In the genomic region with DNA sequence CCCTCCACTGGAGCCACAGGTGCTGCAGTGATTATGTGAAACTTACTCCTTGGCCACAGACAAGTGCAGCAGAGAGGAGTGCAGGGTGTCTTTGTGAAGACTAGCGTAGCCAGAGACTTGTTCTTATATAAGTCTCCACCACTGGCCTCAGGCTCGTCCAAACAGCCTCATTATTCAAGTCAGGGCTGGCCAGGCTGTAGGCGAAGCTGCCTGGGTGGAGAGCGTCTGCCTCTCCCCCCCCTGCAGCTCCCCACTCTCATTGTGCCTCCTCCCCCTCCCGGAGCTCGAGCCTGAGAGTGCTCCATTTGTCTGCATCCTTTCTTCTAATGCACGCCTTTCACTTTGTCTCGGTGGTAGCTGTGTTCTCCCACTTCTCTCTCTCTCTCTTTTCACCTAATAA, we compare ENCODE assay signal across 10 mouse cellular contexts.
A peak's percentile ranks its signal among the peaks of the same experiment; 100 is the strongest.
DNase-seq lines count a peak whose midpoint lies in the region; ATAC-seq and TF ChIP-seq lines count a peak whose summit lies in the region.
"Had no signal": no experiment of that assay in that cellular context is flagged by ENCODE, and none has a peak within 500 bp of the region (broad histone marks: within the 10 kb centered on the region; RNA-seq: fewer than 3 reads in every experiment).

No protein-coding gene starts in this region.

- H3K4me2 ChIP-seq in intestine, embryonic 14.5 days (ENCODE audit: low read length): peak overlapping the region; percentile 22; the same call in 1 of the 2 replicates
- no peak overlapping the region for H3K4me2 ChIP-seq in intestine, postnatal 0 days (replicated peaks; ENCODE audit: low read depth)
- peak overlapping the region; percentile 41 for H3K4me2 ChIP-seq in hindbrain, embryonic 16.5 days (ENCODE audit: low read length)

- no peak for ATAC-seq in intestine, embryonic 14.5 days (replicated peaks; ENCODE audit: low FRiP score, low TSS enrichment, low read depth)
- ATAC-seq in intestine, postnatal 0 days: no peak
- ATAC-seq in hindbrain, embryonic 16.5 days: peak; percentile 26
- ATAC-seq in monocyte, adult 5-6 weeks (replicated peaks; ENCODE audit: insufficient number of reproducible peaks, low FRiP score, low TSS enrichment, poor library complexity, severe bottlenecking): no peak

- no peak for TF ChIP-seq CTCF in intestine, postnatal 0 days (IDR thresholded peaks at IDR 0.05; ENCODE audit: low read depth)

- H3K9ac ChIP-seq in intestine, embryonic 14.5 days (ENCODE audit: low read length): no peak overlapping the region
- no peak overlapping the region for H3K9ac ChIP-seq in intestine, postnatal 0 days (ENCODE audit: low read depth, low read length)
- H3K9ac ChIP-seq in hindbrain, embryonic 16.5 days (ENCODE audit: low read depth, low read length): peak overlapping the region; percentile 39; the same call in 1 of the 2 replicates

- H3K9me3 ChIP-seq in intestine, embryonic 14.5 days (ENCODE audit: control insufficient read depth, low read length): no peaks in the 10 kb centered on the region
- no peaks in the 10 kb centered on the region for H3K9me3 ChIP-seq in intestine, postnatal 0 days (ENCODE audit: control insufficient read depth)
- no peaks in the 10 kb centered on the region for H3K9me3 ChIP-seq in hindbrain, embryonic 16.5 days (ENCODE audit: control insufficient read depth, low read length)
- H3K9me3 ChIP-seq: G1E had no signal

- H3K4me1 ChIP-seq in intestine, embryonic 14.5 days (replicated peaks; ENCODE audit: control insufficient read depth, insufficient read depth, low read length): peaks cover 15% of the 10 kb centered on the region; the same call in 1 of the 2 replicates
- H3K4me1 ChIP-seq in intestine, postnatal 0 days (replicated peaks; ENCODE audit: control insufficient read depth, insufficient read depth, low read length): no peaks in the 10 kb centered on the region
- H3K4me1 ChIP-seq in hindbrain, embryonic 16.5 days (ENCODE audit: control insufficient read depth, insufficient read depth, low read depth, low read length): peaks cover 25% of the 10 kb centered on the region

- DNase-seq in intestine, embryonic 14.5 days (ENCODE audit: low spot score): no peak
- peak; percentile 66 for DNase-seq in embryo, embryonic 10.5 days (ENCODE audit: low spot score)
- DNase-seq in retina, embryonic 14.5 days (ENCODE audit: low spot score): peak; percentile 42
- DNase-seq in urinary bladder, postnatal 14 days (ENCODE audit: low spot score): no peak
- DNase-seq in urinary bladder, postnatal 36 days (ENCODE audit: low spot score in 2 of 2): no peak
- DNase-seq: thymus, adult 18-20 months had no signal

- 12% methylated on average over 8 of the region's 8 CpGs for WGBS in intestine, embryonic 14.5 days
- WGBS in intestine, postnatal 0 days: 28% methylated on average over 8 of the region's 8 CpGs
- 0% methylated on average over 8 of the region's 8 CpGs for WGBS in hindbrain, embryonic 16.5 days

- H3K36me3 ChIP-seq in intestine, embryonic 14.5 days (ENCODE audit: control insufficient read depth, insufficient read depth, low read length): no peaks in the 10 kb centered on the region
- H3K36me3 ChIP-seq in intestine, postnatal 0 days (ENCODE audit: control insufficient read depth, insufficient read depth): no peaks in the 10 kb centered on the region
- H3K36me3 ChIP-seq in hindbrain, embryonic 16.5 days (ENCODE audit: control insufficient read depth, insufficient read depth, low read length): no peaks in the 10 kb centered on the region
- H3K36me3 ChIP-seq: G1E had no signal

- H3K27ac ChIP-seq in intestine, embryonic 14.5 days (ENCODE audit: low read depth): no peak overlapping the region
- no peak overlapping the region for H3K27ac ChIP-seq in intestine, postnatal 0 days (ENCODE audit: low read depth, low read length)
- no peak overlapping the region for H3K27ac ChIP-seq in hindbrain, embryonic 16.5 days (ENCODE audit: low read depth, low read length)

- no peak overlapping the region for H3K4me3 ChIP-seq in intestine, embryonic 14.5 days (ENCODE audit: low read depth, low read length)
- H3K4me3 ChIP-seq in intestine, postnatal 0 days (ENCODE audit: low read depth, low read length): no peak overlapping the region
- H3K4me3 ChIP-seq in hindbrain, embryonic 16.5 days (ENCODE audit: low read length): no peak overlapping the region

- no peaks in the 10 kb centered on the region for H3K27me3 ChIP-seq in intestine, embryonic 14.5 days (replicated peaks; ENCODE audit: control insufficient read depth, insufficient read depth, low read length)
- no peaks in the 10 kb centered on the region for H3K27me3 ChIP-seq in intestine, postnatal 0 days (replicated peaks; ENCODE audit: control insufficient read depth, insufficient read depth, low read length)
- H3K27me3 ChIP-seq in hindbrain, embryonic 16.5 days (replicated peaks; ENCODE audit: control insufficient read depth, insufficient read depth, low read length): no peaks in the 10 kb centered on the region

Comparison
In these comparisons a context has a peak if more than half of its experiments do, and no peak if none do; other contexts are left out.
1. DNase-seq: peak in embryo, embryonic 10.5 days (single experiment) and retina, embryonic 14.5 days (single experiment); none in intestine, embryonic 14.5 days (single experiment), urinary bladder, postnatal 14 days (single experiment) and urinary bladder, postnatal 36 days (0 of 2).